Mouse (Mus musculus) myocyte (in vitro differentiated cells): ENCODE data around the gene Lilra5. TPM values are rescaled to one million over a fixed set of nuclear protein-coding genes. Genes with fewer than 3 reads are reported as not detected.

ENCODE experiments used
- H3K27me3 ChIP-seq: one replicate; pipeline ENCODE4 v1.6.1; 2011; ENCODE audit not compliant: control insufficient read depth, insufficient read depth, insufficient read length
- H3K36me3 ChIP-seq: one replicate; pipeline ENCODE4 v1.6.1; 2011; ENCODE audit not compliant: control insufficient read depth, insufficient read depth
- H3K4me2 ChIP-seq: one replicate; pipeline ENCODE4 v1.6.1; 2011; ENCODE audit warnings: low read depth, control low read depth
- H3K4me3 ChIP-seq: one replicate; pipeline ENCODE4 v1.5.1; 2011; ENCODE audit warnings: mild to moderate bottlenecking, control low read depth, moderate library complexity
- H3K79me2 ChIP-seq: one replicate; pipeline ENCODE4 v1.6.1; 2011; ENCODE audit not compliant: control insufficient read depth, insufficient read depth
- H3ac ChIP-seq: one replicate; pipeline ENCODE4 v1.6.1; 2011; ENCODE audit not compliant: control insufficient read depth, insufficient read length
- CEBPB ChIP-seq: IDR thresholded peaks from 2 replicates; pipeline ENCODE4 v1.6.1; 2011; ENCODE audit warnings: mild to moderate bottlenecking, moderate library complexity; ENCODE audit not compliant: poor library complexity, insufficient read depth, severe bottlenecking
- E2F4 ChIP-seq: IDR thresholded peaks from one replicate; pipeline ENCODE4 v1.6.1; 2011; ENCODE audit warnings: mild to moderate bottlenecking, control low read depth, moderate library complexity; ENCODE audit not compliant: insufficient read depth
- MAX ChIP-seq: IDR thresholded peaks from one replicate; pipeline ENCODE4 v1.6.1; 2011; ENCODE audit warnings: low read depth, mild to moderate bottlenecking, control low read depth
- MYOD1 ChIP-seq, 3 experiments: IDR thresholded peaks; one replicate each; pipeline ENCODE4 v1.6.1; 2011; ENCODE audit warnings: control low read depth in 2 of 3, low read depth in 2 of 3, mild to moderate bottlenecking in 2 of 3, moderate library complexity in 1 of 3; ENCODE audit not compliant: insufficient read length in 2 of 3, control insufficient read depth in 1 of 3
- MYOG ChIP-seq, 3 experiments: IDR thresholded peaks; one replicate each; pipeline ENCODE4 v1.6.1; 2011; ENCODE audit warnings: control low read depth in 2 of 3, low read depth in 2 of 3, mild to moderate bottlenecking in 2 of 3; ENCODE audit not compliant: insufficient read length in 2 of 3, control insufficient read depth in 1 of 3, insufficient read depth in 1 of 3
- POLR2A ChIP-seq: IDR thresholded peaks from one replicate; pipeline ENCODE4 v1.6.1; 2011; ENCODE audit warnings: low read depth, mild to moderate bottlenecking, control low read depth, moderate library complexity; ENCODE audit not compliant: insufficient read length
- POLR2AphosphoS2 ChIP-seq: IDR thresholded peaks from one replicate; pipeline ENCODE4 v1.6.1; 2011; ENCODE audit warnings: low read depth, control low read depth; ENCODE audit not compliant: insufficient read length
- REST ChIP-seq: IDR thresholded peaks from one replicate; pipeline ENCODE4 v1.6.1; 2011; ENCODE audit warnings: mild to moderate bottlenecking, control low read depth, moderate library complexity; ENCODE audit not compliant: insufficient read depth, insufficient read length
- SRF ChIP-seq: IDR thresholded peaks from one replicate; pipeline ENCODE4 v1.6.1; 2011; ENCODE audit warnings: low read depth; ENCODE audit not compliant: control insufficient read depth, insufficient read length
- TCF12 ChIP-seq: IDR thresholded peaks from one replicate; pipeline ENCODE4 v1.6.1; 2011; ENCODE audit warnings: mild to moderate bottlenecking, control low read depth; ENCODE audit not compliant: poor library complexity, insufficient read depth, severe bottlenecking
- TCF3 ChIP-seq: IDR thresholded peaks from one replicate; pipeline ENCODE4 v1.6.1; 2011; ENCODE audit warnings: low read depth, control low read depth; ENCODE audit not compliant: insufficient read length
- USF1 ChIP-seq: IDR thresholded peaks from one replicate; pipeline ENCODE4 v1.6.1; 2011; ENCODE audit warnings: low read depth, mild to moderate bottlenecking, control low read depth, moderate library complexity
- polyA plus RNA-seq: library from polyadenylated mRNA; unstranded; fragments of >200 nt; fragmentation: generic; extraction: Trizol; gene quantifications from one replicate; pipeline ENCODE4 v1.2.1, GENCODE M21; 2012; ENCODE audit warnings: missing spikeins

Gene Lilra5
- polyA plus RNA-seq, 1 experiment, result not detected

- Histone ChIP-seq H3K4me3 (no peak overlapping the region), H3ac (no peak overlapping the region), H3K79me2 (no peaks in the 10 kb centered on the region), H3K27me3 (no peaks in the 10 kb centered on the region), H3K4me2 (no peak overlapping the region), H3K36me3 (no peaks in the 10 kb centered on the region)
- TF ChIP-seq SRF, result no peak
- TF ChIP-seq CEBPB, result no peak
- TF ChIP-seq MAX, result no peak
- no peak for TF ChIP-seq MYOG (IDR thresholded peaks at IDR 0.05; ENCODE audit: control insufficient read depth in 1 of 3, insufficient read depth in 1 of 3, insufficient read length in 2 of 3, low read depth in 2 of 3)
- TF ChIP-seq TCF3, result no peak
- no peak for TF ChIP-seq USF1
- no peak for TF ChIP-seq TCF12
- TF ChIP-seq POLR2AphosphoS2, result no peak
- no peak for TF ChIP-seq E2F4
- TF ChIP-seq REST, result no peak
- no peak for TF ChIP-seq POLR2A
- no peak for TF ChIP-seq MYOD1 (IDR thresholded peaks at IDR 0.05; ENCODE audit: control insufficient read depth in 1 of 3, insufficient read length in 2 of 3, low read depth in 2 of 3)
These were observed 55.1 kb downstream of the Lilra5 start for GRCm38 (mm10) chr7:4292638-4293037.

Other genes with a start within 250 kb of the Lilra5 start
- not detected for gene Lair1, start 174.6 kb upstream of the Lilra5 start, polyA plus RNA-seq
- 0.10 TPM for gene Ttyh1, start 118.3 kb upstream of the Lilra5 start, polyA plus RNA-seq
- gene Leng8, start 100.7 kb upstream of the Lilra5 start, polyA plus RNA-seq, result 33.3 TPM
- gene Leng9, start 87.4 kb upstream of the Lilra5 start, polyA plus RNA-seq, result 3.2 TPM
- gene Cdc42ep5, start 72.9 kb upstream of the Lilra5 start, polyA plus RNA-seq, result 26.5 TPM
- not detected for gene Ncr1, start 100.0 kb downstream of the Lilra5 start, polyA plus RNA-seq
- not detected for gene Gp6, start 160.0 kb downstream of the Lilra5 start, polyA plus RNA-seq
- gene Rdh13, start 207.9 kb downstream of the Lilra5 start, polyA plus RNA-seq, result 16.4 TPM
- gene Eps8l1, start 222.9 kb downstream of the Lilra5 start, polyA plus RNA-seq, result 0.12 TPM